Mouse (Mus musculus) urinary bladder, postnatal 25 days (tissue): ENCODE measurements at regions not wholly inside any gene's neighbourhood (a gene's known extent, or its start where the extent isn't known, plus 50 kb on each side); places are given as distances from the start of the nearest gene placed in this dataset.
"Not testable (repeated sequence)": the region's sequence is repeated elsewhere in the genome, so short reads cannot be mapped to it uniquely, and the experiment has no call there.

ENCODE experiments used
- DNase-seq: peaks from one replicate; pipeline ENCODE4 v3.0.0; 2022; ENCODE audit warnings: low spot score

GRCm38 (mm10) chr14:104410730-104411129 is 57.1 kb downstream of the Pou4f1 start:
- DNase-seq, result no peak

GRCm38 (mm10) chr14:104410292-104410691 is 57.5 kb downstream of the Pou4f1 start:
- no peak for DNase-seq

- no peak for DNase-seq
Measured at GRCm38 (mm10) chr14:104406062-104406461, 61.7 kb downstream of the Pou4f1 start.

GRCm38 (mm10) chr14:104389297-104390071 is 78.3 kb downstream of the Pou4f1 start:
- DNase-seq, result no peak

- no peak for DNase-seq
Measured at GRCm38 (mm10) chr14:104388879-104389278, 78.9 kb downstream of the Pou4f1 start.

GRCm38 (mm10) chr14:104380986-104381385 is 86.8 kb downstream of the Pou4f1 start:
- no peak for DNase-seq

GRCm38 (mm10) chr14:104372776-104373175 is 95.0 kb downstream of the Pou4f1 start:
- DNase-seq, result no peak

- DNase-seq, result no peak
Measured at GRCm38 (mm10) chr14:104356636-104357035, 111.2 kb downstream of the Pou4f1 start.

- not testable (repeated sequence) for DNase-seq
Measured at GRCm38 (mm10) chr14:104336783-104337182, 131.0 kb downstream of the Pou4f1 start.

GRCm38 (mm10) chr14:104326089-104326488 is 141.7 kb downstream of the Pou4f1 start:
- no peak for DNase-seq

GRCm38 (mm10) chr14:104300141-104300540 is 167.7 kb downstream of the Pou4f1 start:
- DNase-seq, result no peak

GRCm38 (mm10) chr14:104298312-104298711 is 169.5 kb downstream of the Pou4f1 start:
- DNase-seq, result no peak

- DNase-seq, result no peak
Measured at GRCm38 (mm10) chr14:104297316-104298311, 170.2 kb downstream of the Pou4f1 start.

GRCm38 (mm10) chr14:104293814-104294213 is 174.0 kb downstream of the Pou4f1 start:
- DNase-seq, result no peak

- no peak for DNase-seq
Measured at GRCm38 (mm10) chr14:104293147-104293546, 174.7 kb downstream of the Pou4f1 start.

GRCm38 (mm10) chr14:104280353-104280752 is 187.4 kb downstream of the Pou4f1 start:
- DNase-seq, result no peak

- DNase-seq, result no peak
Measured at GRCm38 (mm10) chr14:104279890-104280289, 187.9 kb downstream of the Pou4f1 start.

GRCm38 (mm10) chr14:104274752-104275151 is 193.0 kb downstream of the Pou4f1 start:
- no peak for DNase-seq

GRCm38 (mm10) chr14:104264919-104265764 is 202.7 kb downstream of the Pou4f1 start:
- no peak for DNase-seq

- DNase-seq, result no peak
Measured at GRCm38 (mm10) chr14:104216965-104217364, 250.8 kb downstream of the Pou4f1 start.

GRCm38 (mm10) chr14:104210719-104211118 is 257.1 kb downstream of the Pou4f1 start:
- DNase-seq, result no peak

- no peak for DNase-seq
Measured at GRCm38 (mm10) chr14:104208855-104209254, 258.9 kb downstream of the Pou4f1 start.
